Mouse (Mus musculus): ENCODE measurements around the gene Nup85. TPM values are rescaled to one million over a fixed set of nuclear protein-coding genes. Genes with fewer than 3 reads are reported as not detected.

Gene Nup85
- polyA plus RNA-seq, 2 experiments from 2014 or later, result 36.8 to 39.0 TPM

GRCm38 (mm10) chr11:115584376-115585073, 20.3 kb downstream of the Nup85 start:
- ATAC-seq, result no peak

GRCm38 (mm10) chr11:115585573-115586100, 21.4 kb downstream of the Nup85 start:
- ATAC-seq, result no peak

- no peak for ATAC-seq
These were observed 22.2 kb downstream of the Nup85 start for GRCm38 (mm10) chr11:115586403-115586802.

- no peak for ATAC-seq
These were observed 23.8 kb downstream of the Nup85 start for GRCm38 (mm10) chr11:115587984-115588383.

- ATAC-seq, result no peak
These were observed 26.4 kb downstream of the Nup85 start for GRCm38 (mm10) chr11:115590526-115591075.

GRCm38 (mm10) chr11:115595209-115595608, 31.0 kb downstream of the Nup85 start:
- no peak for ATAC-seq

- ATAC-seq, result no peak
These were observed 34.1 kb downstream of the Nup85 start for GRCm38 (mm10) chr11:115598309-115598708.

- no peak for ATAC-seq
These were observed 35.5 kb downstream of the Nup85 start for GRCm38 (mm10) chr11:115599722-115600121.

GRCm38 (mm10) chr11:115600743-115601142, 36.5 kb downstream of the Nup85 start:
- no peak for ATAC-seq

GRCm38 (mm10) chr11:115601174-115601573, 36.9 kb downstream of the Nup85 start:
- no peak for ATAC-seq

GRCm38 (mm10) chr11:115603128-115603475, 38.9 kb downstream of the Nup85 start:
- ATAC-seq, result no peak

- ATAC-seq, result peak; percentile 92
These were observed 39.5 kb downstream of the Nup85 start, which contains the start of the genes Mrps7 and Gga3 for GRCm38 (mm10) chr11:115603476-115604303. TSS of gene Mrps7 (plus strand) at chr11:115603925. TSS of gene Gga3 (minus strand) at chr11:115604051.

- no peak for ATAC-seq
These were observed 40.1 kb downstream of the Nup85 start for GRCm38 (mm10) chr11:115604304-115604696.

GRCm38 (mm10) chr11:115606733-115607132, 42.5 kb downstream of the Nup85 start:
- no peak for ATAC-seq

- ATAC-seq, result no peak
These were observed 44.5 kb downstream of the Nup85 start for GRCm38 (mm10) chr11:115608421-115609399.

GRCm38 (mm10) chr11:115609576-115609975, 45.3 kb downstream of the Nup85 start:
- no peak for ATAC-seq

- ATAC-seq, result no peak
These were observed 46.9 kb downstream of the Nup85 start for GRCm38 (mm10) chr11:115611173-115611572.

GRCm38 (mm10) chr11:115612059-115612409, 47.8 kb downstream of the Nup85 start:
- no peak for ATAC-seq

- peak; percentile 81 for ATAC-seq
These were observed 48.3 kb downstream of the Nup85 start, which contains the start of gene Mif4gd for GRCm38 (mm10) chr11:115612410-115613137. TSS of gene Mif4gd (minus strand) at chr11:115612969.

GRCm38 (mm10) chr11:115613138-115613945, 49.1 kb downstream of the Nup85 start:
- peak; percentile 40 for ATAC-seq

Measured in activated CD4-positive, CD25-positive, alpha-beta regulatory T cell, adult 4 months (primary cell).